Mouse (Mus musculus) retina, adult 2 months (tissue): ENCODE results near the gene Dazap1.

Experiments used
- DNase-seq: peaks from one replicate; pipeline ENCODE4 v3.0.0-alpha.2; 2012; ENCODE audit warnings: low read depth, low spot score

Dazap1 gene

GRCm38 (mm10) chr10:80271186-80271843 lies 10.0 kb downstream of the Dazap1 start:
- no peak for DNase-seq

GRCm38 (mm10) chr10:80271870-80272585 lies 10.7 kb downstream of the Dazap1 start:
- no peak for DNase-seq

GRCm38 (mm10) chr10:80273847-80274246 lies 12.6 kb downstream of the Dazap1 start:
- no peak for DNase-seq

GRCm38 (mm10) chr10:80276238-80276637 lies 15.0 kb downstream of the Dazap1 start:
- DNase-seq, result no peak

DNA sequence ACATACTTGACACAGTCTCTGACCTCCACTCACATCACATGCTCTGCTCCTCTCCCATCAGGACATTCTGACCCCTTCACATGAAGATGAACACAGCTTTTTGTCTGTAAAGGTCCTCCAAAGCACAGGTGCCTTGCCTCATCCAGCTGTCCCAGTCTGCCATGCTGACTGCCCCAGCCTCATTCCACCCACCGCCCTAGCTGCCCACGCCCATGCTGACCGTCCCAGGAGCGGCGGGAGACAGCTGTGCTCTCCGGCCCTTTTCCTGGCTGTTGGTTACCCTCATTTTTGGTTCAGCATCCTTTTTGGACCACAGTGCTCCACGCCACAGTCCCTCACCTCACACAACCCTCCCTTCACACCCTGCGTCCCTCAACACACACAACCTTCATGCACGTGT lies 17.1 kb downstream of the Dazap1 start:
- no peak for DNase-seq

DNA sequence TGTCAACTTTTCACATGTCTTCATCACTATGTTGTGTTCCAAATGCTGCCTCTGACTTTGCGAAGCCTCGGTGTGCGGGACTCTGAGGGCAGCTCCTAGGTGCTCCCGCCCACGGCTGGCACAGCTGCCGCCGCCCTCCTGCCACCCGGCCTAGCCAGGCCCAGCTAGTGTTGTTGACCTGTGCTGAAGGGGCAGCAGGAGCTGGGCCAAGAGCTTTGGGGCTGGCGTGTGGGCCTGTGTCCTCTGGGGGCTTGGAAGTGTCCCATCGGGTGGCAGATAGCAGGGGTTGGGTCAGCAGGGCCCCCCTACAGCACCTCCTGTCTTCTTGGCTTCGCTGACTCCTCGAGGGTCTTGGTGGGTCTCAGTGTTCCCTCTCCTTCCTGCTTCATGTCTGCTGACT lies 18.0 kb downstream of the Dazap1 start:
- no peak for DNase-seq

DNA sequence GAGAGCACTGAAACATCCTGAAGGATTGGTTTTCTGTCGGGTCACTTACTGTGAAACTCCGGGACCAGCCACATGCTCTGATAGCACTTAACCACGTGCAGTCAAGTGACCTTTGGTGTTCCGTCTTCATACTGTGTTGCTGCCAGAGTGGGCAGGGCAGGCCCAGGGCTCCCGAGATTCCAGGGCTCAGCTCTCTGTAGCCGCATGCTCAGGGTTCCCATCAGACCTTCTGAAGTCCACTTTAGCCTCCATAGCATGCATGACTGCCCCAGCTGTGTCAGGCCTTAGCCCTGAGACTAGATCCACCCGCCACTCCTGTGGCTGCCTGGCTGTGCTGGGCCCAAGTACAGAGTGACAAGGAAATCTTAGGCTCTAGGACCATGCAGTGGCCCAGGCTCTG lies 20.0 kb downstream of the Dazap1 start:
- no peak for DNase-seq

GRCm38 (mm10) chr10:80281921-80282371 lies 20.7 kb downstream of the Dazap1 start:
- no peak for DNase-seq

- DNase-seq, result no peak
These were observed 21.5 kb downstream of the Dazap1 start for GRCm38 (mm10) chr10:80282481-80283441.

DNA sequence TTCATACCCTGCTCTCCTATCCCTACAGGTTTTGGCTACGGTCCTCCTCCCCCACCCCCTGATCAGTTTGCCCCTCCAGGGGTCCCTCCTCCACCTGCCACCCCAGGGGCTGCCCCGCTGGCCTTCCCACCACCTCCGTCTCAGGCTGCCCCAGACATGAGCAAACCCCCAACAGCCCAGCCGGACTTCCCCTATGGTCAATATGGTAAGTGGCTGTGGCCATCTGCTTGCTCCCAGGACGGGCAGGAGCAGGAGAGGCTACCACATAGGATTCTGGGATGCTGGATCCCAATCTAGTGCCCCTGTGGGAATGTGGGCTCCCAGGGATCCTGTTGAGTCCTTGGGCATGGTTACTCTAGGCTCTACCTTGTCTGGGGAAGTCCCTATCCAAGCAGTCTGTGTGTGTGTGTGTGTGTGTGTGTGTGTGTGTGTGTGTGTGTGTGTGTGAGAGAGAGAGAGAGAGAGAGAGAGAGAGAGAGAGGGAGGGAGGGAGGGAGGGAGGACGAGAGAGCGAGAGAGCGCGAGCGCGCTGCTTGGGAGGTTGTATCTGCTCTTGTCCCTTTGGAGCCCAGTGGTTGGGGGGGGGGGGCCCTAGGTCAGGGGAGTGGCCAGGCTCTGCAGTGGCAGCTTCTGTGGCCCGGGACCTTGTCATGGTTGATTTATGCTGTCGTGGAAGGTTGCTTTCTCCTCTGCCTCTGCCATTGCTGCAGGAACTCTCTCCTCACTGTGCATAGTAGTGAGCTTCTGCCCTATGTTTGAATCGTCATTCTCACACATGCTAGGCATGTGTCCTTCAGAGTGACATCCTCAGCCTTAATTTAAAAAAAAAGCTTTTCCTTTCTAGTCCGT lies 24.2 kb downstream of the Dazap1 start:
- DNase-seq, result no peak

- DNase-seq, result no peak
These were observed 26.8 kb downstream of the Dazap1 start for GRCm38 (mm10) chr10:80288097-80288496.

DNA sequence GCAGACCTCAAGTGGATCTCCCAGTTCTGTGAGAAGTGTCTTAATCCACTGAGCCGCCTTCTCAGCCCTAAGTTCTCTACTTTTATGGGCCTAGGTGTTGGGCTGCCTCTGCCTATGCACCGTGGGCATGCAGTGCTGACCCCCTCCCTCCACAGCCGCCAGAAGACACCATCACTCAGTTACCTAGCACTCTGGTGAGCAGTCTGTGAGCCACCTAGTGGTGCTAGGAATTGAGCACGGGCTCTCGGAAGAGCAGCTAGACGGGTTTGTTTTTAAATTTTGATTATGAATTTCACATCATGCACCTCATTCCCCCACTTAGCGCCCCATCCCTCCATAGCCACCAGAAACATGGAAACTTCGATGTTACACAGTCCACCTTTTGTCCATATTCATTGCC lies 27.4 kb downstream of the Dazap1 start:
- no peak for DNase-seq

DNA sequence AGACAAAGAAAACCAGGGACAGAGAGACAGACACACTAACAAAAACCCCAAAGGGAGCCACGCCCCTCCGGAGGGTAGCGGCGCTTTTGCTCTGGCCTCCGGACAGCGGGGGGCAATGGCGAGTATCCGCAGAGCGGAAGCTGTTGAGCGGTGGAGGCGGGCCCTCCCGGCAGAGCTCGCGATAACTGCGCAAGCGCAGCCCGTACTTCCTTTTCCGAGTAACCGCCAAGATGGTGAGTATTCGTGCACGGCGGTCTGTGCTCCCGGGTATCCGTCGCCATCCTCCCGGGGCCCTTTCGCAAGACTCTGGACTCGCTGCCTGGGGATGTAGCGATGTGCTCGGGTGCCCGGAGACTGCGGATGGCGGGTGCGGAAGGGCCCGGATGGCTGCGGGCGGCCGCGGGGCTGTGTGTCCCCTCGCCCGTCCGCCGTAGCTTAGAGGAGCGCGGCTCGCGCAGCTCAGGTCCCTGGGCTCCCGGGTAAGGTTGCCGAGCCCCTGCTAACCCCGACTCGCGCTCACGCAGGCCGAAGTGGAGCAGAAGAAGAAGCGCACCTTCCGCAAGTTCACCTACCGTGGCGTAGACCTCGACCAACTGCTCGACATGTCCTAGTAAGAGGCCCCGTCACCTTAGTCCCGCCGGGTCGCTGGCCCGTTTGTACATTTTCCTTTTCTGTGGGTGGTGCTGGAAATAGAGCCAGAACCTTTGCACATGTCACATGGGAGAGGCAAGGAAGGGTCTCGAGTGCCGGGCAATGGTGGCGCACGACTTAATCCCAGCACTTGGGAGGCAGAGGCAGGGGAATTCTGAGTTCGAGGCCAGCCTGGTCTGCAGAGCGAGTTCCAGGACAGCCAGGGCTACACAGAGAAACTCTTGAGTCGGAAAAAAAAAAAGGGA lies 31.2 kb downstream of the Dazap1 start, which contains the start of gene Rps15:
TSS of gene Rps15 (plus strand) at position 203 of the 896 bp plus-strand sequence.
- DNase-seq, result peak; percentile 86

GRCm38 (mm10) chr10:80293325-80293724 lies 32.0 kb downstream of the Dazap1 start:
- DNase-seq, result no peak

- no peak for DNase-seq
These were observed 33.0 kb downstream of the Dazap1 start for GRCm38 (mm10) chr10:80294311-80294710.

DNA sequence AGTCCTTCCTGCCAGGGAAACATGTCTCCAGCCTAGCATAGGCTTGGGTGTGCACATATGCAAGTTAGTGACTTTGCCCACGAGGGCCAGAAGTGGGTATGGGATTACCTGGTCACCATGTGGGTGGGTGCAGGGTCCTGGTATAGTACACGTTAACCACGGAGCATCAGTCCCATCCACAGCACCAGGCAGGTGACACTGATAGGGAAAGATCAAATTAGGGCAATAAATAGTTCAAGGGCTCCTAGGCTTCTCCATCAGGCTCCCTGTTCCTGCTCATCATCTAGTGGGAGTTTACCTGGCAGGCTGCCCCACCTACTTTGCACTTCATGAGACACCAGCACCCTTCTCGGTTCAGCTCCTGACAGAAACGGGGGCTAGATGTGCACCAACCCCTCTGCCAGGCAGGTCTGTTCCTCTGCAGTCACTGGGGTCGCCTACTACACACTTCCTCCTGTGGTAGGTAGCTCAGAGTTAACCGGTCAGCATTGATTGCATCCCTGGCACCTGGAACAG lies 33.6 kb downstream of the Dazap1 start:
- DNase-seq, result no peak

DNA sequence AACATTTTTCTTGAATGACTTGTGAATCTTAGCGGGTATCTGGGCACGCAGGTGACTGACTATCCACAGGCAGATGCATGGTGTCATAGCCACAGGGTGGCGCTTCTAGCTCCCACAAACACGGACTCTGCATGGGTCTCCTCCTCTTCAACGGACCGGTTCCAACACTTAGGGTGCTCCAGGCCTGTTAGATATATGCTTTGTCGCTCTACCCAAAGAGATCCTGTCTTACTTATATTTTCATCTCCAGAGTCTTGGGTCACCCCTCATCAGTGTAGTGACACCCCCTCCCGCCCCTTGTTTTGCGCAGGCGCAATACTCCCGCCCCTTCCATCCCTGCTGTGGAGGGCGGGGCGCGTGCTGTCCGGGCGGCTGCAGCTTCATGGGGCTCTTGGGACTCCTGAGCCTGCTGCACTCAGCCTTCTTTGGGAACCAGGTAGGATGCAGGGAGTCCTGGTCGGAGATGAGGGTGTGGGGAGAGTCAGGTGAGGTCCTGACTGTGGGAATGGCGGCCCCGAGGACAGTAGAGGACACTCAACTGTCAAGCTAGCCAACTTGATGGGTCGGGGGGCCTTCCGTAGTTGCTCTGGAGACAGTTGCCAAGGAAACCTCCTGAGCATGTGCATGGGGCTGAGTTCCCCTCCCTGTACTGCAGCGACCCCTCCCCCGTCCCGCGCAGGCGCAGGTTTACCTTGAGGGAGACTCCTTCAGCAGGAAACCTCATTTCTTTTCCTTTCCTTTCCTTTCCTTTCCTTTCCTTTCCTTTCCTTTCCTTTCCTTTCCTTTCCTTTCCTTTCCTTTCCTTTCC lies 34.5 kb downstream of the Dazap1 start, which contains the start of gene Apc2:
TSS of gene Apc2 (plus strand) at position 360 of the 808 bp plus-strand sequence.
- DNase-seq, result peak; percentile 57

- no peak for DNase-seq
These were observed 35.5 kb downstream of the Dazap1 start for GRCm38 (mm10) chr10:80296824-80297223.
